Mouse (Mus musculus): ENCODE results near the gene Rptor. TPM values are rescaled to one million over a fixed set of nuclear protein-coding genes. Genes with fewer than 3 reads are reported as not detected.

Gene Rptor
- total RNA-seq, 2 experiments from 2014 or later = 6.7 to 10.1 TPM

DNA sequence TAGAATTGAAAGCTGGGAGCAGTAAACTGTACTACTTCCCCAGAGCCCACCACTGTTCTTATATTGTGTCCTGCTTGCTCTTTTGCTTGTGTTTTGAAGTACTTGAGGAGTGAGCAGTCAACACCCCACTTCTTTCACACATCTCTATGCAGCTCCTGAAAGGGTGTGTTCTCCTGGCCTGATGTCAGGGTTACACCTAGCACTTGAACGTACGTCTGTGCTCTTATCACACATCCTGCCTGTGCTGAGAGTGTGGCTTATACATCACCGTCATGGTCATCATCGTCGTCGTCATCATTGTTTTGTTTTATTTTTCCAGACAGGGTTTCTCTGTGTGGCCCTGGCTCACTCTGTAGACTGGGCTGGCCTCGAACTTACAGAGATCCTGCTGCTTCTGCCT, 41.4 kb downstream of the Rptor start:
- ATAC-seq (replicated peaks; ENCODE audit: low FRiP score, poor library complexity, severe bottlenecking) = no peak

DNA sequence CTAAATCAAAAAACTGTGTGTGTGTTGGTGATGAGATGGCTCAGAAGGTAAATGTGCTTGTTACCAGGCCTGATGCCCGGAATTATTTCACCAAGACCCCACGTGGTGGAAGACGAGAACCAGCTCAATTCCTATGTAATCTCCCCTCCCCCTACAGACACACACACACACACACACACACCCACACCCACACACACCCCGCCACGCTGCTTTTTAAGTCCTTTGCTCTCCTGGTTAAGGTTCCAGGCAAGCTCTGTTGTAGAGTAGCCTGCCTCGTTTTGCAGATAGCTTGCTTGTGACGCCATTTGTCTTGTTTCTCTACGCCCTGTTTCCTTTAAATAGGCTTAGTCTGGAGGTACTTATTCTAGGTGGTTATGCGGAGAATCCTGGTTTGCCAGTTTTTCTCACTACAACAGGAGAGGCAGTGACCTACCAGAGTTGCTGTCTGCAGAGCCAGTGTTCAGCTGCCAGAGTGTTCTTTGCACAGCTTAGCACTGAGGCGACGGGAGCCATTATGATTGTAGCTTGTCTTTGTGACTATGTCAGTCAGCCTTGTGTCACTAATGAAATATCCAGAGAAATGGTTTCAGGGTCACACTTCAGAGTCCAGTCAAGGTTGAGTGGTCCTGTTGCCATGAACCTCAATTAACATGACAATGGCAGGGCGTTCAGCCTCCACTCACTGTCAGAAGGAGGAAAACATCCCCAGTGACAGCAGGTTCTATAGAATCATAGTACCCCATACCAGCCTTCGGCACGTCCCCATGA, 42.1 kb downstream of the Rptor start:
- no peak for ATAC-seq (replicated peaks; ENCODE audit: low FRiP score, poor library complexity, severe bottlenecking)

DNA sequence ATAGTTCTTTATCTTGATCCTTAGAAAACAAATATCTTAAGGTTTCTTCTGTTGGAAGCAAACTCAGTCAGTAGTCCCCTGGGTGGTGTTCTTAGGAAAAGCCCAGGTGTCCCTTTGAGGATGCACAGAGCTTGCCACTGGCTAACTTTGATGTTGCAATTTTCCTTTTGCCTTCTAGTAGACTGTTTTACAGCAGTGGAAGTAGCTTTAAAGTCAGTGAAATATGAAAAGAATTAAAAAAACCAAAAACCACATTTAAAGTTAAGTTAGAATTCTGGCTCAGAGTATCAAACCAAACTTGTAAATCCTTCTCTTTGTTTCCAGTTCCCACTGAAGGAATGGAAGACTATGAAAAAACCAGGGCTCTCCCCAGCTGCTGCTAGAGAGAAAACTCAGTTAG, 47.8 kb downstream of the Rptor start:
- ATAC-seq (replicated peaks; ENCODE audit: low FRiP score, poor library complexity, severe bottlenecking) = no peak

DNA sequence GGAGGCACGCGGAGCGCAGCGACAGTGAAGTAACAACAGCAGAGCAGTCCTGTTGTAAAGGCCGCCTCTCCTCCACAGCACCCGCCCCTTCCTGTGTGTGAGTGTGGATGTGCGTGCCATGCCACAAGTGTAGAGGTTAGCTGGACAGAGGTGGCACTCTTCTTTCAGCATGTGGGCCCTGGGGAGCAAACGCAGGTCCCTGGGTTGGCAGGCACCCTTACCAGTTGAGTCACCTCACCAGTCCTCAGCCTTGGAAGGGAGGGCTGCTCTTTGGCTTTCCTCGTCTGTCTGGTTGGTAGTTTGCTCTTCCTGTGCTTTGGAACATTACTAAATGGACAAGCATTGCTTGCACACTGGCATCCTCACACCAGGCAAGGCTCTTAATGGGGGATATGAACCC, 50.6 kb downstream of the Rptor start:
- ATAC-seq (replicated peaks; ENCODE audit: low FRiP score, poor library complexity, severe bottlenecking) = no peak

DNA sequence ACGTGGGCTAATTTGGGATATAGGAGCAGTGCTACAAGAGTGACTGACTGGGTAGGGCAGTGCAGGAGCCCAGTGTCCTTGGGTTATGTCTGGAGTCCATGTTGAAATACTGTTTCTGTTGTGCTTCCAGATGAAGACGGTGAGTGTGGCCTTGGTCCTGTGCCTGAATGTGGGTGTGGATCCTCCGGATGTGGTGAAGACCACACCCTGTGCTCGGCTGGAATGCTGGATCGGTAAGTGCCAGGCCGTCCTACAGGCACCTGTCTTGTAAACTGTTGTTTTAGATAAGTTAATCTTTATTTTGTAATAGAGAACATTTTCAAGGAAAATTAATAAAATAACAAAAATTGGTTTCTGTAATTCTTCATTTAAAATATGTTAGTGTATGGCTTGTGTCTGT, 54.8 kb downstream of the Rptor start:
- peak; percentile 70 for ATAC-seq (replicated peaks; ENCODE audit: low FRiP score, poor library complexity, severe bottlenecking)

DNA sequence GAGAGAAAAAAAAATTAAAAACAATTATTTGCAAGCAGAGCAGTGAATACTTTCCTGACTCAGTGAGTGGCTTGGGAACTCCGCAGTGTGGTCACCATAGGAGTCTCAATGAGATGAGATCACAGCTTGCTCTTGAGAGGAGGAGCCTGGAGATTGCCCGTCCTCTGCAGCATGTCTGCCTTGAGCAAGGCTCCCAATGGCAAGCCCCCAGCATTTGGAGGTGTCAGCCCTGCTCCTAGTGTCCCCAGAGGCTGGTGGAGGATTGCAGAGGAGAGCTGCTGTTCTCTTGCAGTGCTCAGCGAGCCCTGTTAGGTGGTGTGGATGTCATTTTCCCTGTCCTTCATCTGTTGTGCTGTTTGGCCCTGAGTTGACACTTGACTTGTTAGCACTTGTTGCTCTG, 56.6 kb downstream of the Rptor start:
- no peak for ATAC-seq (replicated peaks; ENCODE audit: low FRiP score, poor library complexity, severe bottlenecking)

DNA sequence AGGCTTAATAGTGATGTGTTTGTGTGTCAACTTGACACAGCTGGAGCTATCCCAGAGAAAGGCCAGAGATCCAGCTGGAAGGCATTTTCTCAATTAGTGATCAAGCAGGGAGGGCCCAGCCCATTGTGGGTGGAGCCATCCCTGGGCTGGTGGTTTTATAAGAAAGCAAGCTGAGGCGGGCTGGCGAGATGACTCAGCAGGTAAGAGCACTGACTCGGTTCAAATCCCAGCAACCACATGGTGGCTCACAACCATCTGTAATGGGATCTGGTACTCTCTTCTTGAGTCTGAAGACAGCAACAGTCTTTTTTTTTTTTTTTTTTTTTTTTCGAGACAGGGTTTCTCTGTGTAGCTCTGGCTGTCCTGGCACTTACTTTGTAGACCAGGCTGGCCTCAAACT, 58.8 kb downstream of the Rptor start:
- ATAC-seq (replicated peaks; ENCODE audit: low FRiP score, poor library complexity, severe bottlenecking) = peak; percentile 85

DNA sequence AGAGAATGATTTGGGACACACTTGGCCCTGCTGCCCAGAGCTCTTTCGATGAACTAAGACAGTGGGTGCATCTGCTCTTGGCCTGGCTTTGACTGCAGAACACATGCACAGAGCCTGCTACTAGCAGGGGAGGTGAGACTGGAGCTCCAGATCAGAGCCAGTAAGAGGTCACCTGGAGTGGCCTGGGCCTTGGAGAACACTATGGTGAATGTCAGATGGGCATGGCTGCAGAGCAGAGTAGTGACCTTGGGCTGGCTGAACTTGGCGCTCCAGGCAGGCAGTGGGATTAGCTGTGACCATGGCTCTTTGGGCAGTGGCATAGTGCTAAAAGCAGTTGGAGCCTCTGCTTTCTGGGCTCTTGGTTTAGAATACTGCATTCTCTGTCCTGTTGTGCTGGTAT, 61.2 kb downstream of the Rptor start:
- no peak for ATAC-seq (replicated peaks; ENCODE audit: low FRiP score, poor library complexity, severe bottlenecking)

DNA sequence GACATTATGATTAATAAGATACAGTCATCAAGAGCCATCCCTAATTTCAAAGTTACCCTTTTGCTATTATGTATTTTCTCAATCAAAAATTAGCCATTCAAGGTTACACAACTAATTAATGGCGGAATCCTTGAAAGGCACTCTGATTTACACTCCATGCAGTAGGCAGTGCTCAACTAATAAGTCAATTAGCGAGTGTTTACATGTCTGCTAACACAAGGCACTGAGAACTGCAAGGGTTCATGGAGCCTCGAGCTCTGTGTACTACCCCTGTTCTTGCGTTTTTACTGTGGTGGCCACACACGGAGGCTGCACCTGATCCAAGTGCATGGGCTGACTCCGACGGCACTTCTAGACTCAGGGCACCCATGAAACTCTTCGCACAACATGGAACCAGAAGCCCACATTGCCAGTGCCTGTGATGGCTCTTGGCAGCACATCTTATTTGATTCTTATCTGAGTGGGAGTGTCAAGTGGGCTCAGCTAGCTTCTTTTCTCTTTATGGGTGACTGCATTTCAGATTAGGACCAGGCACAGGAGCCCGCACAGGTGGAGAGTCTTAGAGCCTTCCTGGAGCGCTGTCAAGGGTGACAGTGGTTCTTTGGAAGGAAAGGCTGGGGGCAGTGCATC, 62.1 kb downstream of the Rptor start:
- ATAC-seq (replicated peaks; ENCODE audit: low FRiP score, poor library complexity, severe bottlenecking) = no peak

DNA sequence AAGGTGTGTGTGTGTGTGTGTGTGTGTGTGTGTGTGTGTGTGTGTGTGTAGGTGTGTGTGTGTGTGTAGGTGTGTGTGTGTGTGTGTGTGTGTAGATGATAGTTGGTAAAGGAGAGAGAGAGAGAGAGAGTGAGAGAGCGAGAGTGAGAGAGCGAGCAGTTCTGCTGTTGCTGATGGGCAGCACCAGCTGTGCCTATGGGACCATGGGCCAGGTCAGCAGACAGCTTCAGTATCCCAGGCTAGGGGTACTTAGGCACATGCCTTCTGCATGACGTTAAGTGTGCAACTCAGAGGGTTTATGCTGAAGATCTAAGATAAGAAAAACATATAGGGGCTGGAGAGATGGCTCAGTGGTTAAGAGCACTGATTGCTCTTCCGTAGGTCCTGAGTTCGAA, 62.6 kb downstream of the Rptor start:
- no peak for ATAC-seq (replicated peaks; ENCODE audit: low FRiP score, poor library complexity, severe bottlenecking)

DNA sequence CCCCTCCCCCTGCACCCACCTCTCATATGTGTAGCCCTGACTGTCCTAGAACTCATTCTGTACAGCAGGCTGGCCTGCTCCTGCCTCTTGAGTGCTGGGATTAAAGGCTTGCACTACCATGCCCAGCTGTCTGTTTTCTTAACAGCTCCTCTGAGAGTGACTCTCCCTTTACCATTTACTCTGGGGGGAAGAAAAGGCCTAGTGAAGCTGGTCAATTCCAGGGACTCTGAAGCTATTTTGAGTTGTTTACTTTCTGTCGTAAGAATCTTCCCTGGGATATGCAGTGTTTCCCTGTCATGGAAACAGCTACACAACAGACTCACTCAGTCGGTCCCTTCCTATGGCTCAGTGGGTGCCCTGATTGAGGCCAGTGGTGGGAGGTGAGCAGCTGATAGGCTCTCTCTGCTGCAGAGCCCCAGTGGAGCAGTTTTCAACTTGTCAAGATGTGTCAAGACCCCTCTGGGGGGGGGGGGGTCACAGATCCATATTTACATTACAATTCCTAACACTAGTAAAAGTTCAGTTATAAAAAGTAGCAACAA, 63.9 kb downstream of the Rptor start:
- ATAC-seq (replicated peaks; ENCODE audit: low FRiP score, poor library complexity, severe bottlenecking) = no peak

DNA sequence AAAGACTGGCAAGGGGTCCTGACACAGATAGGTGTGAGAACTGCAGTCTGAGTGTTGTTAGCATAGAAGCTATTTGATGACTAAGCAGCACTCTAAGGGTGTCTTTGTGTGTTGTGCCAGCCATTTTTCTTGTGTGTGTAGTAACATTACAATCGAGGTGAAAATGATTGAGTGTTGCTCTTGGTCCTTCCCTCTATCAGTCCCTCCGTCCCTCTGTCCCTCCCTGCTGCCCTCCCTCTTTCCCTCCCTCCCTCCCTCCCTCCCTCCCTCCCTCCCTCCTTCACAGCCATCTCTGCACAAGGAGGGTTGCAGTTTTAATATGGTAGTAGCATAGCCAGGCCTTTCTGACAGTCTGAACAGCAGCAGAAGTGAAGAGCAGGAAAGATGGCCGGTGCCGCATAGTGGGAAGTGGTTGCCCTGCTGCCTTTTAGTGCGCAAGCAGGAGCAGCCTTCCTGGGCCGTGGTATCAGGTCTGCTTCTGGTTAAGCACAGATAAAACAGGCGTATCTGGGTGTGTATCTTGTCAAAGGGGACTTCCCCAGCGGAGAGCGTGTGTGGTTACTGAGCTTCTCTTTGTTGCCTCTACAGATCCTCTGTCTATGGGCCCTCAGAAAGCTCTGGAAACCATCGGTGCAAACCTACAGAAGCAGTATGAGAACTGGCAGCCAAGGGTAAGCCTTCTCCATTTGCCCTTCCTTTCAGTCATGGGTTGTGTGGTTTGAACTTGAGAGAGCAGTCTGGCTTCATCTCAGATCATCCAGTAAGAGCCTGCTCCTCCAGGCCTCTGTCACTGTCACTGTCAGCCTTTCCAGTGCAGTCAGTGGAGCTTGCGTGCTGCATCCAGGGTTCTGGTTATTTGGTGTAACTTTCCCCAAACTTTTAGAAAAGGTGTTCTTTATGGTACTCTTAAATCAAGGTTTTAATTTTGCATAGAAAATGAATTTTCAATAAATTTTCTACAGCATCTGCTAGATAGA, 68.3 kb downstream of the Rptor start:
- peak; percentile 80 for ATAC-seq (replicated peaks; ENCODE audit: low FRiP score, poor library complexity, severe bottlenecking)

DNA sequence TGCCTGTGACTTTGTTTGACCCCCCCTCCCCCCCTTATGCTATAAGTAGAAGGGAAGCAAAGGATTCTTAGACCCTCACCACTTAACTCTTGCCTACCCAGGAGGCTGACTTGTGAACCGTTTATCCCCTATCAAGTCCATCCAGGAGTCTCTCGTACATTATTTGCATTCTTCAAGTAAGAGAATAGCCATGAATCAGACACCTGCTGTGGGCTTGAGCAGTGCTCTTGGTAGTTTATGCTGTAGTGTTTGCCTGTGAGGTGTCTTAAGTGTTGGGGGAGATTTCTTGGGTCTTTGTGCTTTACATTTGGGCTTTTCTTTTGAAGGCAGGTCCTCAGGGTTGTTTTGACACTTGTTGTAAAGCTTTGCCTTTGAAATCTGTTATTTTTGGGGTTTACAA, 69.3 kb downstream of the Rptor start:
- ATAC-seq (replicated peaks; ENCODE audit: low FRiP score, poor library complexity, severe bottlenecking) = no peak

DNA sequence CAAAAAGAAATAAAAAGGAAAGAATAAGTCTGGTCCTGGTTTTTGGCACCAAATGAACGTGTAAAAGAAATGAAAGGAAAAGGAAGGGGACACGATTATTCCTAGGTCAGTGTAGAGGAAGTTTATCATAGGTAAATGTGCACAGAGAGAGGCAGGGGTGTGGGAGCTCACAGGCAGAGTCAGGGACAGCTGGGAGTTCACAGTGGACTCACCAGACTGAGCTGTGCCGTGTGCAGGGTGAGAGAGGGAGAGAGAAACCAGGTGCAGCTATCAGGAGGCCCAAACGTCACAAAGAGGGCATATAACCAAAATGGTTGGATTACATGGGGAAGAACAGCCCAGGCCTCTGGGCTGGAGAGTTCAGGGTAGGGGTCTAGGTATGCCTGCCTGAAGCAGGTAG, 70.1 kb downstream of the Rptor start:
- no peak for ATAC-seq (replicated peaks; ENCODE audit: low FRiP score, poor library complexity, severe bottlenecking)

DNA sequence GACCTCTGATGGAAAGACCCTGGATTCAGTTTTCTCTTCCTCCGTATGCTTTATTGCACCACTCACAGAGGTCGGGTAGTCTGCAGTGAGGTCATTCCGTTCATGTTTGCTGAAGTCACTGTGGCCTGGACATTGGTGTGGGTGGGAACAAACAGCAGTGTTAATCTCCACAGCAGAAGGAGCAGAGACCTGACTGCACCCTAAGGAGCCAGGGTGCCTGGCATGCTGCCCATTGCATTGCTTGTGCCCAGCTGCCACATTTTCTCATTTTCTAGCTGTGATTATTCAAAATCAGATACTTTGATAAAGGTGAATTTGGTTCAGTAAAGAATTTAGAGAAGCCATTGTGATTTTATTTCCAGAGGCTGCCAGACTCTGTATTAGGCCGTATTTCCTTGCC, 72.1 kb downstream of the Rptor start:
- no peak for ATAC-seq (replicated peaks; ENCODE audit: low FRiP score, poor library complexity, severe bottlenecking)

DNA sequence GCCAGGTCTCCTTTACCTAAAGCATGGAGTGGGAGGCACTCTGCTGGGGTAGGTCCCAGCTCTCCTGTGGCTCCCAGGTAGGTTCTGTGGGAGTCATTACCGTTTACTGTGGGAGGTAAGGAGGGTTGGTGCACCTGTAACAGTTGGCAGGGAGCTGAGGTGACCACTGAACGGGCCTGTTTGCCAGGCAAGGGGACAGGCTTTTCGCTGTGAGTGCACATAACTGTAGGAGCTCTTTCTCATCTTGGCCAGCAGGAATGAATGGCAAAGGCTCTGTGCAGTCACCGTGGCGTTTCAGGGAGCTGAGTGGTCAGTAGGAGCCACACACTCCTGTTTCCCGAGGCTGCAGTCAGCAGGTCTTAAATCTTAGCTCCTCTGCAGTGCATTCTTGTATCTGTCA, 72.8 kb downstream of the Rptor start:
- no peak for ATAC-seq (replicated peaks; ENCODE audit: low FRiP score, poor library complexity, severe bottlenecking)

DNA sequence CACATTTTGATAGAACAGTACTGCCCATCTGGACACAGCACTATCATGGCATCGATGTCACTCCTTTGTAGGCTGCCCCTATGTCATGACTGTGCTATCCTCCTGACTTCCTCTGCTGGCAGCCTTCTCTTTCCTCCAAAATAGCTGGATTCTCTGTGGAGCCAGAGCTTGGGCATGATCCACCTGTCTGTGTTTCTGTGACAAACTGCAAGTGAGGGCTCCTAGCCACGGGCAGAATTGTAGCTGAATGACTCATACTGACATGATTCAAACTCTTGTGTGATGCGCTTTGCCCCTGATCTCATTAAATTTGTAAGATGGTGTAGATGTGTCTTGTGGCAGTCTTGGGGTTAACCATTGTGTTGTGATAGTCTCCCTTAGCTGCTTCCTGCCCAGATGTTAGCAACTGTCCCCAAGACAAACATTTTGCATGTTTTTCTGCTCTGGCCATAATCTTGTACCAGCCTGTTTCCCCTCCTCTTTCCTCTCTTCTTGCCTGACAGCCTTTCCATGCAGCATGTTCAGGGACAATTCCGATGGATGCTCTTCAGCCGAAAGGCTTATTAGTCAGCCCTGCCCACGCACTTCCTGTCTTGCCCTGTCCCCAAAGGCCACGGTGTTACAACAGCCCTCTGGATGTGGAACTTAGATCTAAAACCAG, 74.2 kb downstream of the Rptor start:
- ATAC-seq (replicated peaks; ENCODE audit: low FRiP score, poor library complexity, severe bottlenecking) = no peak

DNA sequence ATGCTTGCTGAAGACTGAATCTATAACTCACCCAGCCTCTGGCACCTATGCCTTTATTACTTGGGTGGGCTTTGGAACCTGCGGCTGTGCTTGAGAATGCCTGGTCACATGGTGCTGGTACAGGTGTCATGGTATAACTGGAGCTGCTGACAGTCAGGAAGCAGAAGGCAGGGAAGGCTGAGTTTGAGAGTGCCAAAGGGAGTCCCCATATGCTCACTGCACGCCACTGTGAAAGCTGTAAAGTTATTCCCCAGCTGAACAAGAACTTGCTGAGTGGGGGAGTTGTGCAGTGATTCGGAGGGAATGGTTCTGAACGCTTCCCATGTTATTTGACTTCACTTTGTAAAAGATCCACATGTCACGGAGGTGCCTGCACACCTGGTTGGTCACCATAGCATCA, 75.7 kb downstream of the Rptor start:
- ATAC-seq (replicated peaks; ENCODE audit: low FRiP score, poor library complexity, severe bottlenecking) = no peak

DNA sequence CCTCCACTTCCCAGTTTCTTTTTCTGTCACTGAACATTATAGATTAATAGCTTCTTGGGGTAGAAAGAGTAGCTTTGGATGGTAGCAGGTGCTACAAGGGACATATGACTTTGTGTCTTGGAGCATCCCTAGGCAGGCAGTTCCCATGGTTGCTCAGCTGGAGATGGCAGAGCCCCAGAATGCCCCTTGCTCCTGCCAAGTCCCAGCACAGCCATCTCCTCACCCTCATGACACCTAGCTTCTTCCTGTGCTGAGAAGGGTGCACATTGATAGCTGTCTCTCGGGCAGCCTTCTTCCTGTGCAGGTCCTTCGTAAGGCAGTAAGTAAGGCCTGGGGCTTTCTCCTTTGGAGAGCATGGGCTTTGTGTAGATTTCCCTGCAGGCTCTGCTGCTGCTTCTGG, 78.0 kb downstream of the Rptor start:
- ATAC-seq (replicated peaks; ENCODE audit: low FRiP score, poor library complexity, severe bottlenecking) = no peak

DNA sequence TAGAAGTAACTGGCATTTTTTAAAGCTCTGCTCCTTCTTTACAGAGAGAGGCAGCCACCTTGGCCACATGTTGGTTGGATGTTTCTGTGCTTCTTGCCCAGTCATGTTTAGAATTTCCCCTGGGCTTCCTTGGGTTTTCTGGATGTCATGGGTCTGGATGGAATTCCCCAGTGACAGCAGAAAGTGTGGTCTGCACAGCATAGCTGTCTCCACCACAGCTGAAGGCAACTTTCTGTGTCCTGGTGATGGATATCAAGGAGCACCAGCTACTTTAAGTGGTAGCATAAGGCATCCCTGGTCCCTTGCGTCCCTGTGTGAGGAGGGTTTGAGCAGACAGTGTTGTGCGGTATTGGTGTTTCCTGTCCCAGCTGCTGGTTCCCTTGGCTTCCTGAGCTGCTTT, 79.6 kb downstream of the Rptor start:
- no peak for ATAC-seq (replicated peaks; ENCODE audit: low FRiP score, poor library complexity, severe bottlenecking)
